Mouse (Mus musculus): ENCODE results near the gene Mcur1. TPM values are rescaled to one million over a fixed set of nuclear protein-coding genes. Genes with fewer than 3 reads are reported as not detected.

Mcur1 gene
- polyA plus RNA-seq, 2 experiments from 2014 or later: 15.1 to 17.6 TPM

Other genes starting within 250 kb of the Mcur1 start
- gene Sirt5, start 194.7 kb downstream of the Mcur1 start, polyA plus RNA-seq (2017; shearing (Covaris generic)): 10 to 100 TPM; 26.9 to 48.4 TPM
- gene Nol7, start 161.8 kb downstream of the Mcur1 start, polyA plus RNA-seq (2017; shearing (Covaris generic)): 100 to 1,000 TPM; 126 to 136 TPM
- 10 to 100 TPM; 28.3 to 45.2 TPM for gene Ranbp9, start 78.9 kb downstream of the Mcur1 start, polyA plus RNA-seq (2017; shearing (Covaris generic))
- gene Rnf182, start 55.5 kb upstream of the Mcur1 start, polyA plus RNA-seq (2017; shearing (Covaris generic)): not detected
- 100 to 1,000 TPM; 294 to 385 TPM for gene Cd83, start 224.6 kb upstream of the Mcur1 start, polyA plus RNA-seq (2017; shearing (Covaris generic))